Mouse (Mus musculus) forebrain, postnatal 0 days (tissue): ENCODE data around the gene Stambpl1. TPM values are rescaled to one million over a fixed set of nuclear protein-coding genes. Genes with fewer than 3 reads are reported as not detected.

Experiments used
- ATAC-seq: fragments of 200-750 bp; cut with Nextera tagmentation; 2 replicates; pipeline ENCODE4 v1.8.0; 2017; ENCODE audit warnings: mild to moderate bottlenecking, moderate library complexity
- DNase-seq: peaks from one replicate; pipeline ENCODE4 v3.0.0-alpha.2; 2015
- H3K27ac ChIP-seq: fragments of 300-500 bp; sonication (generic); 2 replicates; pipeline ENCODE4 v1.5.1; 2014; ENCODE audit warnings: low read depth, mild to moderate bottlenecking, antibody characterized with exemption, low read length, moderate library complexity, mixed read lengths
- H3K27me3 ChIP-seq: fragments of 300-500 bp; sonication (generic); 2 replicates; pipeline ENCODE4 v1.6.1; 2014; ENCODE audit warnings: mild to moderate bottlenecking, low read length, mixed read lengths; ENCODE audit not compliant: insufficient read depth
- H3K36me3 ChIP-seq: fragments of 300-500 bp; sonication (generic); 2 replicates; pipeline ENCODE4 v1.6.1; 2014; ENCODE audit warnings: mild to moderate bottlenecking, moderate library complexity; ENCODE audit not compliant: insufficient read depth
- H3K4me1 ChIP-seq: fragments of 300-500 bp; sonication (generic); 2 replicates; pipeline ENCODE4 v1.6.1; 2014; ENCODE audit warnings: antibody characterized with exemption; ENCODE audit not compliant: insufficient read depth
- H3K4me2 ChIP-seq: fragments of 300-500 bp; sonication (generic); 2 replicates; pipeline ENCODE4 v1.6.1; 2014; ENCODE audit warnings: low read depth, mild to moderate bottlenecking, moderate library complexity
- H3K4me3 ChIP-seq: fragments of 300-500 bp; sonication (generic); 2 replicates; pipeline ENCODE4 v1.5.1; 2014; ENCODE audit warnings: low read depth, low read length, mixed read lengths
- H3K9ac ChIP-seq: fragments of 300-500 bp; sonication (generic); 2 replicates; pipeline ENCODE4 v1.6.1; 2014; ENCODE audit warnings: mild to moderate bottlenecking
- H3K9me3 ChIP-seq: fragments of 300-500 bp; sonication (generic); 2 replicates; pipeline ENCODE4 v1.6.1; 2016; ENCODE audit warnings: low read length
- CTCF ChIP-seq: sonication (generic); IDR thresholded peaks from 2 replicates; pipeline ENCODE4 v1.5.1; 2016; ENCODE audit warnings: antibody characterized with exemption, control low read depth, low read depth
- WGBS: fragments of 180-500 bp; shearing (Covaris S2); extraction: QIAGEN DNeasy Blood & Tissue Kit; methylation state at CpG from one replicate; pipeline ENCODE4 v1.1.7; 2014; 5-methylcytosine and 5-hydroxymethylcytosine counted together
- polyA plus RNA-seq: library from polyadenylated mRNA; unstranded; fragments of >200 nt; fragmentation: Nextera tagmentation; extraction: Ambion mirVana; gene quantifications from 2 replicates; pipeline ENCODE4 v1.2.1, GENCODE M21; 2015
- total RNA-seq: library from RNA; depleted of rRNA; stranded (reverse); fragments of >200 nt; gene quantifications from 2 replicates; pipeline ENCODE4 v1.2.3, GENCODE M21; 2014

Gene Stambpl1
- total and polyA plus RNA-seq, 2 experiments from 2014 or later = 17.7 to 22.8 TPM

- ATAC-seq (no peak), DNase-seq (no peak)
- Histone ChIP-seq H3K36me3 (no peaks in the 10 kb centered on the region), H3K27me3 (no peaks in the 10 kb centered on the region), H3K27ac (no peak overlapping the region), H3K4me2 (no peak overlapping the region), H3K4me1 (no peaks in the 10 kb centered on the region), H3K4me3 (no peak overlapping the region), H3K9ac (no peak overlapping the region), H3K9me3 (no peaks in the 10 kb centered on the region)
- 87% methylated on average over 8 of the region's 8 CpGs for WGBS
- no peak for TF ChIP-seq CTCF
These were observed 18.0 kb downstream of the Stambpl1 start for GRCm38 (mm10) chr19:34209930-34210581.

- no peak overlapping the region for H3K4me3 ChIP-seq
- no peak for TF ChIP-seq CTCF
- H3K27ac ChIP-seq = no peak overlapping the region
- 61% methylated on average over 2 of the region's 2 CpGs for WGBS
- DNase-seq (no peak), ATAC-seq (no peak)
- H3K4me2 ChIP-seq = no peak overlapping the region
- H3K27me3 ChIP-seq = no peaks in the 10 kb centered on the region
- H3K9me3 ChIP-seq = no peaks in the 10 kb centered on the region
- H3K9ac ChIP-seq = no peak overlapping the region
- no peaks in the 10 kb centered on the region for H3K36me3 ChIP-seq
- no peaks in the 10 kb centered on the region for H3K4me1 ChIP-seq
These were observed 18.8 kb downstream of the Stambpl1 start for GRCm38 (mm10) chr19:34210841-34211240.

- Histone ChIP-seq H3K27me3 (no peaks in the 10 kb centered on the region), H3K4me3 (no peak overlapping the region), H3K4me1 (no peaks in the 10 kb centered on the region), H3K36me3 (no peaks in the 10 kb centered on the region), H3K4me2 (no peak overlapping the region), H3K9me3 (no peaks in the 10 kb centered on the region), H3K27ac (no peak overlapping the region), H3K9ac (no peak overlapping the region)
- DNase-seq (no peak), ATAC-seq (no peak)
- 92% methylated on average over 12 of the region's 12 CpGs for WGBS
- no peak for TF ChIP-seq CTCF
These were observed 20.6 kb downstream of the Stambpl1 start for GRCm38 (mm10) chr19:34212489-34213250.

GRCm38 (mm10) chr19:34213251-34213645 lies 21.2 kb downstream of the Stambpl1 start:
- Histone ChIP-seq H3K4me3 (no peak overlapping the region), H3K36me3 (no peaks in the 10 kb centered on the region), H3K9ac (no peak overlapping the region), H3K4me2 (no peak overlapping the region), H3K27me3 (no peaks in the 10 kb centered on the region), H3K27ac (no peak overlapping the region), H3K4me1 (no peaks in the 10 kb centered on the region), H3K9me3 (no peaks in the 10 kb centered on the region)
- no peak for DNase-seq
- TF ChIP-seq CTCF = no peak
- no peak for ATAC-seq

- DNase-seq (no peak), ATAC-seq (no peak)
- H3K27me3 ChIP-seq = no peaks in the 10 kb centered on the region
- H3K36me3 ChIP-seq = no peaks in the 10 kb centered on the region
- no peaks in the 10 kb centered on the region for H3K4me1 ChIP-seq
- H3K4me3 ChIP-seq = no peak overlapping the region
- no peak overlapping the region for H3K4me2 ChIP-seq
- TF ChIP-seq CTCF = no peak
- H3K9me3 ChIP-seq = no peaks in the 10 kb centered on the region
- no peak overlapping the region for H3K27ac ChIP-seq
- WGBS = 61% methylated on average over 4 of the region's 4 CpGs
- H3K9ac ChIP-seq = no peak overlapping the region
These were observed 22.1 kb downstream of the Stambpl1 start for GRCm38 (mm10) chr19:34214136-34214535.

- H3K36me3 ChIP-seq = no peaks in the 10 kb centered on the region; the same call in 1 of the 2 replicates
- no peaks in the 10 kb centered on the region for H3K9me3 ChIP-seq
- H3K9ac ChIP-seq = no peak overlapping the region
- no peaks in the 10 kb centered on the region for H3K4me1 ChIP-seq
- no peak for TF ChIP-seq CTCF
- no peaks in the 10 kb centered on the region for H3K27me3 ChIP-seq
- H3K4me3 ChIP-seq = no peak overlapping the region
- DNase-seq (peak; percentile 50), ATAC-seq (peak; percentile 86)
- H3K27ac ChIP-seq = peak overlapping the region; percentile 21; the same call in 1 of the 2 replicates
- WGBS = 56% methylated on average over 5 of the region's 5 CpGs
- no peak overlapping the region for H3K4me2 ChIP-seq
These were observed 24.9 kb downstream of the Stambpl1 start for GRCm38 (mm10) chr19:34216956-34217355.

GRCm38 (mm10) chr19:34217761-34218160 lies 25.7 kb downstream of the Stambpl1 start:
- Histone ChIP-seq H3K9ac (no peak overlapping the region), H3K36me3 (no peaks in the 10 kb centered on the region; the same call in 1 of the 2 replicates), H3K9me3 (no peaks in the 10 kb centered on the region), H3K4me1 (no peaks in the 10 kb centered on the region), H3K4me2 (no peak overlapping the region), H3K27me3 (no peaks in the 10 kb centered on the region), H3K4me3 (no peak overlapping the region), H3K27ac (no peak overlapping the region)
- DNase-seq (no peak), ATAC-seq (no peak)
- TF ChIP-seq CTCF = no peak
- WGBS = 89% methylated on average over 3 of the region's 3 CpGs
